Mouse (Mus musculus) lung, postnatal 4 days (tissue): ENCODE measurements around the gene Psmd2.
"Not testable (repeated sequence)": the region's sequence is repeated elsewhere in the genome, so short reads cannot be mapped to it uniquely, and the experiment has no call there.

Source experiments
- DNase-seq, 2 experiments: peaks; one replicate each; pipeline ENCODE4 v3.0.0; 2021

The Psmd2 gene

GRCm38 (mm10) chr16:20668013-20668412, 16.6 kb downstream of the Psmd2 start, which contains the start of gene Eif4g1:
TSS of gene Eif4g1 (plus strand) at chr16:20668313.
- not testable (repeated sequence) for DNase-seq

GRCm38 (mm10) chr16:20670291-20670690, 18.8 kb downstream of the Psmd2 start:
- DNase-seq: no peak

GRCm38 (mm10) chr16:20671886-20672285, 20.4 kb downstream of the Psmd2 start:
- DNase-seq: no peak

GRCm38 (mm10) chr16:20672500-20672902, 21.0 kb downstream of the Psmd2 start:
- DNase-seq: peak; percentile 97 to 99

GRCm38 (mm10) chr16:20672965-20673705, 21.7 kb downstream of the Psmd2 start:
- peak; percentile 78 to 87 for DNase-seq

- DNase-seq: peak; percentile 22 to 32
Measured at GRCm38 (mm10) chr16:20673706-20674303, 22.4 kb downstream of the Psmd2 start.

- no peak for DNase-seq
Measured at GRCm38 (mm10) chr16:20675213-20675612, 23.8 kb downstream of the Psmd2 start.

GRCm38 (mm10) chr16:20676702-20677101, 25.2 kb downstream of the Psmd2 start:
- DNase-seq: no peak

- DNase-seq: no peak
Measured at GRCm38 (mm10) chr16:20677380-20677779, 25.9 kb downstream of the Psmd2 start.

GRCm38 (mm10) chr16:20677974-20678675, 26.7 kb downstream of the Psmd2 start:
- DNase-seq: peak; percentile 86 to 91

- DNase-seq: no peak
Measured at GRCm38 (mm10) chr16:20690774-20691173, 39.3 kb downstream of the Psmd2 start.

- DNase-seq: no peak
Measured at GRCm38 (mm10) chr16:20691617-20692016, 40.2 kb downstream of the Psmd2 start.

GRCm38 (mm10) chr16:20692241-20692965, 41.0 kb downstream of the Psmd2 start:
- no peak for DNase-seq

- DNase-seq: peak; percentile 93
Measured at GRCm38 (mm10) chr16:20693111-20693701, 41.8 kb downstream of the Psmd2 start, which contains the start of gene Fam131a. TSS of gene Fam131a (plus strand) at chr16:20693241.

- peak; percentile 41 to 60 for DNase-seq
Measured at GRCm38 (mm10) chr16:20694781-20695180, 43.3 kb downstream of the Psmd2 start.

- DNase-seq: peak; percentile 86 to 89
Measured at GRCm38 (mm10) chr16:20695622-20696323, 44.3 kb downstream of the Psmd2 start.

- DNase-seq: no peak
Measured at GRCm38 (mm10) chr16:20699266-20699665, 47.8 kb downstream of the Psmd2 start.

GRCm38 (mm10) chr16:20700036-20700435, 48.6 kb downstream of the Psmd2 start:
- no peak for DNase-seq

GRCm38 (mm10) chr16:20701316-20701715, 49.9 kb downstream of the Psmd2 start:
- no peak for DNase-seq

GRCm38 (mm10) chr16:20701729-20702521, 50.5 kb downstream of the Psmd2 start:
- DNase-seq: no peak

GRCm38 (mm10) chr16:20702522-20702893, 51.1 kb downstream of the Psmd2 start:
- DNase-seq: peak; percentile 79 to 81
